Mouse (Mus musculus) kidney, postnatal 25 days (tissue): ENCODE measurements at regions not wholly inside any gene's neighbourhood (a gene's known extent, or its start where the extent isn't known, plus 50 kb on each side); places are given as distances from the start of the nearest gene placed in this dataset.
A peak's percentile ranks its signal among the peaks of the same experiment; 100 is the strongest.
"Not testable (repeated sequence)": the region's sequence is repeated elsewhere in the genome, so short reads cannot be mapped to it uniquely, and the experiment has no call there.

Experiments
- DNase-seq, 2 experiments: peaks; one replicate each; pipeline ENCODE4 v3.0.0; 2021; ENCODE audit warnings: mixed read lengths in 2 of 2

- DNase-seq: not testable (repeated sequence)
These were observed 287.3 kb upstream of the Olfr1507 start for GRCm38 (mm10) chr14:52782832-52783231.

GRCm38 (mm10) chr14:52775816-52776215 lies 280.3 kb upstream of the Olfr1507 start:
- DNase-seq: not testable (repeated sequence)

- DNase-seq: not testable (repeated sequence)
These were observed 273.9 kb upstream of the Olfr1507 start for GRCm38 (mm10) chr14:52769450-52769849.

GRCm38 (mm10) chr14:52752159-52752558 lies 256.6 kb upstream of the Olfr1507 start:
- peak in 1 of 2 experiments; percentile 28 for DNase-seq

GRCm38 (mm10) chr14:52726680-52727079 lies 231.1 kb upstream of the Olfr1507 start:
- not testable (repeated sequence) for DNase-seq

GRCm38 (mm10) chr14:52724988-52725387 lies 229.4 kb upstream of the Olfr1507 start:
- DNase-seq: not testable (repeated sequence)

- no peak for DNase-seq
These were observed 225.1 kb upstream of the Olfr1507 start for GRCm38 (mm10) chr14:52720640-52721039.

GRCm38 (mm10) chr14:52700851-52701250 lies 205.3 kb upstream of the Olfr1507 start:
- DNase-seq: not testable (repeated sequence)

- DNase-seq: not testable (repeated sequence)
These were observed 188.1 kb upstream of the Olfr1507 start for GRCm38 (mm10) chr14:52683636-52684035.

- DNase-seq: no peak
These were observed 158.8 kb upstream of the Olfr1507 start for GRCm38 (mm10) chr14:52654355-52654754.

- DNase-seq: no peak
These were observed 142.6 kb upstream of the Olfr1507 start for GRCm38 (mm10) chr14:52638179-52638578.

GRCm38 (mm10) chr14:52622184-52622583 lies 126.6 kb upstream of the Olfr1507 start:
- no peak for DNase-seq

- DNase-seq: peak; percentile 14 to 40
These were observed 84.8 kb upstream of the Olfr1507 start for GRCm38 (mm10) chr14:52580319-52580718.

GRCm38 (mm10) chr14:52566920-52567319 lies 71.4 kb upstream of the Olfr1507 start:
- no peak for DNase-seq

- DNase-seq: no peak
These were observed 70.1 kb upstream of the Olfr1507 start for GRCm38 (mm10) chr14:52565606-52566005.

GRCm38 (mm10) chr14:52556340-52556739 lies 60.8 kb upstream of the Olfr1507 start:
- DNase-seq: not testable (repeated sequence)

- no peak for DNase-seq
These were observed 57.9 kb upstream of the Olfr1507 start for GRCm38 (mm10) chr14:52553399-52553798.

GRCm38 (mm10) chr14:52547933-52548332 lies 52.4 kb upstream of the Olfr1507 start:
- DNase-seq: no peak
